Mouse (Mus musculus) limb, embryonic 10.5 days (tissue): Measurements from ENCODE around the gene Mast3. TPM values are rescaled to one million over a fixed set of nuclear protein-coding genes. Genes with fewer than 3 reads are reported as not detected.

Experiments used
- DNase-seq: peaks from one replicate; pipeline ENCODE4 v3.0.0-alpha.2; 2017; ENCODE audit warnings: low spot score
- H3K27ac ChIP-seq: fragments of 300-500 bp; sonication (generic); 2 replicates; pipeline ENCODE4 v1.5.1; 2016; ENCODE audit warnings: mild to moderate bottlenecking
- H3K27me3 ChIP-seq: fragments of 300-500 bp; sonication (generic); 2 replicates; pipeline ENCODE4 v1.6.1; 2016; ENCODE audit warnings: low read depth, mild to moderate bottlenecking; ENCODE audit not compliant: poor library complexity, severe bottlenecking
- H3K36me3 ChIP-seq: fragments of 300-500 bp; sonication (generic); 2 replicates; pipeline ENCODE4 v1.6.1; 2016; ENCODE audit warnings: mild to moderate bottlenecking, moderate library complexity
- H3K4me1 ChIP-seq: fragments of 300-500 bp; sonication (generic); 2 replicates; pipeline ENCODE4 v1.6.1; 2016
- H3K4me3 ChIP-seq: fragments of 300-500 bp; sonication (generic); 2 replicates; pipeline ENCODE4 v1.5.1; 2016; ENCODE audit warnings: mild to moderate bottlenecking, moderate library complexity
- H3K9me3 ChIP-seq: fragments of 300-500 bp; sonication (generic); replicated peaks from 2 replicates; pipeline ENCODE4 v1.6.1; 2016; ENCODE audit warnings: mild to moderate bottlenecking
- WGBS: fragments of 180-500 bp; shearing (Covaris S2); methylation state at CpG from one replicate; pipeline ENCODE4 v1.1.7; 2016; 5-methylcytosine and 5-hydroxymethylcytosine counted together
- polyA plus RNA-seq: library from polyadenylated mRNA; unstranded; fragments of >200 nt; fragmentation: Nextera tagmentation; extraction: Ambion mirVana; gene quantifications from 2 replicates; pipeline ENCODE4 v1.2.1, GENCODE M21; 2016

Mast3 gene
- polyA plus RNA-seq, 1 experiment from 2014 or later: 17.1 TPM

DNA sequence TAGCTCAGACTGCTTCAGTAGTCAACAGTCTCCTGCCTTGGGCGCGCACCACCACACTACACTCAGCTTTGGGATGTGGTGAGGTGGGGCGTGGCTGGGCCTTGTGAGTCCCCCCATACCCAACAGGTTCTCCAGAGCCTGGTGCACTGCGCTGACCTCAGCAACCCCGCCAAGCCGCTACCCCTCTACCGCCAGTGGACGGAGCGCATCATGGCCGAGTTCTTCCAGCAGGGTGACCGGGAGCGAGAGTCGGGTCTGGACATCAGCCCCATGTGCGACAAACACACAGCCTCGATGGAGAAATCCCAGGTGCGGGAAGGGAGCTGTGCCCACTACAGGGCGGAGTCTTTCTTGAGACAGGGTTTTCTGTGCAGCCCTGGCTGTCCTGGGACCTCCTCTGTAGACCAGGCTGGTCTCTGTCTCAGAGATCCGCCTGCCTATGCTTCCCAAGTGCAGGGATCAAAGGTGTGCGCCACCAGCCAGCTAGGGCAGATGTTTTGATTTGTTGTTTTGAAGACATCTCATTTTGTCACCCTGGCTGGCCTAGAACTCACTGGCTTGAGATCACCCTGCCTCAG is 55.7 kb downstream of the Mast3 start:
- Histone ChIP-seq H3K9me3 (no peaks in the 10 kb centered on the region), H3K27me3 (peaks cover 60% of the 10 kb centered on the region), H3K4me3 (no peak overlapping the region), H3K27ac (no peak overlapping the region), H3K36me3 (no peaks in the 10 kb centered on the region), H3K4me1 (peaks cover 24% of the 10 kb centered on the region)
- no peak for DNase-seq
- WGBS: 77% methylated on average over 19 of the region's 19 CpGs

DNA sequence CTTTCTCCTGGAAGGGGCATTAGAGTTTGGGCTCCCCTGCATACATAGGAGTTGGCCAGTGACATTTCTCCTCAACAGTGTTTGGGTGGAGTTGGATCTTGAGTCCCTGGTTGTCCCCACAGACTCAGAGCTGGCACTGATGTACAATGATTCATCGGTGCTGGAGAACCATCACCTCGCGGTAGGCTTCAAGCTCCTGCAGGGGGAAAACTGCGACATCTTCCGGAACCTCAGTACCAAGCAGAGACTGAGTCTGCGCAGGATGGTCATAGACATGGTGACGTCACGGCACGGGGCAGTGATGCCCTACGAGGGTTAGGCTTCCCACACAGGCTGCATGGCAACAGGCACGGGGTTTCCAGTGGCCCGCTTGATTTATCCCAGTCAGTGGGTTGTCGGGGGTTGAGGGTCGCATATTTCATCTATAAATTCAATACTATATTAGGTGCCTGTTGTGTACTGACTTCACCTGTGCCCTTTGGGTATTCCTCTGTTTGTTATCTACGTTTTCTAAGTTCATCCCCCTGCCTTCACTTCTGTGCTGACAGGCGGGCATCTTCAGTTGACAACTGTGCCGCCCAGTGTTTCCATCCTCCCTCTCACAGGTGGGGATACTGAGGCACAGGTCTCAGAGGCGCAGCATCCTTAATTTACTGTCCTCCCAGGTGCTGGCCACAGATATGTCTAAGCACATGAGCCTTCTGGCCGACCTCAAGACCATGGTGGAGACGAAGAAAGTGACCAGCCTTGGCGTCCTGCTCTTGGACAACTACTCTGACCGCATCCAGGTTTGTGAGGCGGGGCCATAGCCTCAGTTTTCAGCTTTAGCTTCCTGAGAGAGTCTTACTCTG is 56.4 kb downstream of the Mast3 start:
- H3K4me1 ChIP-seq: peaks cover 25% of the 10 kb centered on the region
- H3K9me3 ChIP-seq: no peaks in the 10 kb centered on the region
- H3K36me3 ChIP-seq: no peaks in the 10 kb centered on the region
- DNase-seq: no peak
- peaks cover 67% of the 10 kb centered on the region for H3K27me3 ChIP-seq
- H3K4me3 ChIP-seq: no peak overlapping the region
- H3K27ac ChIP-seq: no peak overlapping the region
- WGBS: 86% methylated on average over 23 of the region's 23 CpGs

DNA sequence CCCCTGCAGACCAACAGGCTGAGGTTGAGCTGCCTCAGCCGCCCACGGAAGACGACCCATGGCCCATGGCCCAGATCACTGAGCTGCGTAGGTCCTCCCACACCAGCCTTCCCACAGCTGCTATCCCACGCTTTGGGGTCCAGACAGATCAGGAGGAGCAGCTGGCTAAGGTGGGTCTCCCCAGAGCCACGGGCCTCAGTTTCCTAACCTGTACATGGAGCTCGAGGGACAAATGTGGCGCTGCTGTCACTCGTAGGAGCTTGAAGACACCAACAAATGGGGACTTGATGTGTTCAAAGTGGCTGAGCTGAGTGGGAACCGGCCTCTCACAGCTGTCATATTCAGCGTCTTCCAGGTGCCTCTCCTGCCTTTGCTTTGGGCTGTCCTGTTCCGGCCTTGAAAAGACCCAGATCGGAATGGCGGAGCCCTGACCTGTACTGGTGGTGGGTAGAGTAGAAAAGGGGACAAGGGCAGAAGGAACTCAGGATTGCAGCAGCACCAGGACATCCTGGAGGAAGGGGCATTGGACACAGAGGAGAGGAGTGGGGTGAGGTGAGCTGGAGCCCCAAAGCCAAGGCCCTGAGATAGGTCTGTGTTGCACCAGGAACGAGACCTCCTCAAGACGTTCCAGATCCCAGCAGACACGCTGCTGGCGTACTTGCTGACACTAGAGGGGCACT is 57.5 kb downstream of the Mast3 start:
- no peak for DNase-seq
- H3K4me1 ChIP-seq: peaks cover 25% of the 10 kb centered on the region
- H3K9me3 ChIP-seq: no peaks in the 10 kb centered on the region
- H3K36me3 ChIP-seq: no peaks in the 10 kb centered on the region
- H3K27me3 ChIP-seq: peaks cover 79% of the 10 kb centered on the region
- no peak overlapping the region for H3K4me3 ChIP-seq
- 87% methylated on average over 18 of the region's 18 CpGs for WGBS
- no peak overlapping the region for H3K27ac ChIP-seq

DNA sequence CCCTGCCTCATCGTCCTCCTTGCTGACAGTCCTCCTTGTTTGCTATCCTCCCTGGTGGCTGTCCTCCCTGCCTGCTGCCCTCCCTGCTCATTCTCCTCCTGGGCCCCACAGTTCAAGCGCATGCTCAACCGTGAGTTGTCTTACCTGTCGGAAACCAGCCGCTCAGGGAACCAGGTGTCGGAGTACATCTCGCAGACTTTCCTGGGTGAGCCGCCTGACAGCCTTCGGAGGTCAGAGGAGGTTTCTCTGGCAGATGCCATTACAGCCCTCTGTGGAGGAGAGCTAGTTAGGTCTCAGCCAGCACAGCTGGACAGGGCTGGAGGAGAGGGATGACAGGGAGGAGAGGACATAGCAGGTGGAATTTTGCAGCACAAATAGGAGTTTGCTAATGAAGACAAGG is 58.2 kb downstream of the Mast3 start:
- DNase-seq: no peak
- peaks cover 27% of the 10 kb centered on the region for H3K4me1 ChIP-seq
- H3K9me3 ChIP-seq: no peaks in the 10 kb centered on the region
- H3K27ac ChIP-seq: no peak overlapping the region
- WGBS: 68% methylated on average over 9 of the region's 9 CpGs
- H3K27me3 ChIP-seq: peaks cover 85% of the 10 kb centered on the region
- H3K4me3 ChIP-seq: no peak overlapping the region
- no peaks in the 10 kb centered on the region for H3K36me3 ChIP-seq

DNA sequence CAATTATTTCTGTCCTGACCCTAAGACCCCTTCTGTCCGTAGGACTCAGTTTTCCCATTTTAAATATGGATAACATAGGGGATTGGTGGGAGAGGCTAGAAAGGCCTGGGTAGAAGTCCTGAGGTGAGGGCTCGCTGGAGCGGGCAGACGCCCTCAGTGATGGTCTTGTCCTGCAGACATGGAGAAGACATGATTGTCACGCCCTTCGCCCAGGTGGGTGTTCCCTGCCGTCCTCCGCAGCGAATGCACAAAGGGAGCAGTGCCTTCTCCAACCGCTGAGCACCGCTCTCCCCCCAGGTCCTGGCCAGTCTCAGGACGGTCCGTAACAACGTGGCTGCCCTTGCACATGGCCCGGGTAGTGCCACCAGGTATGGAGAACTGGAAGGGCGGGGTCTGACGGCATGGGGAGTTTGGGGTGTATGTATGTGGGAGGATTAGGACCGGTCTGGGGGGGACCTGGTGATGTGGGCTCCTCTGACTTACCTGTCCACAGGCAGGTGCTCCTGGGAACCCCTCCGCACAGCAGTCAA is 59.1 kb downstream of the Mast3 start:
- 56% methylated on average over 19 of the region's 19 CpGs for WGBS
- Histone ChIP-seq H3K9me3 (no peaks in the 10 kb centered on the region), H3K36me3 (no peaks in the 10 kb centered on the region), H3K27ac (no peak overlapping the region), H3K4me1 (peaks cover 28% of the 10 kb centered on the region), H3K27me3 (peaks cover 95% of the 10 kb centered on the region), H3K4me3 (no peak overlapping the region)
- no peak for DNase-seq

DNA sequence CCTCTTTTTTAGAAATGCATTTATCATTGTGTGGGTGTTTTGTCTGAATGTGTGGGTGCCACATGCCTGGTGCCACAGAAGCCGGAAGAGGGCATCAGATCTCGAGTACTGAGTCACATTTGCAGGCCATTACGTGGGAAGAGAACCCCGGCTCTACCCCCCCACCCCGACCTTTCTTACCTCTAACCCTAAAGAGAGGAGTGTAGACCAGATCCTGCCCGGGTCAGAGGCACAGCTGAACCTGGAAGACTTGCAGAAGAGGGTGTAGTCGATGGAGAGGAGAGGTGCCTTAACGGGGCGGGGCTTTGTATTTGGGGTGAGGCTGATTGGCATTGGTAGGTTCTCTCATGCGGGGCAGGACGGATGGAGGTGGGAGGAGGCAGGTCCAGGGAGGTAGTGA is 60.0 kb downstream of the Mast3 start:
- no peaks in the 10 kb centered on the region for H3K36me3 ChIP-seq
- DNase-seq: no peak
- WGBS: 52% methylated on average over 11 of the region's 11 CpGs

DNA sequence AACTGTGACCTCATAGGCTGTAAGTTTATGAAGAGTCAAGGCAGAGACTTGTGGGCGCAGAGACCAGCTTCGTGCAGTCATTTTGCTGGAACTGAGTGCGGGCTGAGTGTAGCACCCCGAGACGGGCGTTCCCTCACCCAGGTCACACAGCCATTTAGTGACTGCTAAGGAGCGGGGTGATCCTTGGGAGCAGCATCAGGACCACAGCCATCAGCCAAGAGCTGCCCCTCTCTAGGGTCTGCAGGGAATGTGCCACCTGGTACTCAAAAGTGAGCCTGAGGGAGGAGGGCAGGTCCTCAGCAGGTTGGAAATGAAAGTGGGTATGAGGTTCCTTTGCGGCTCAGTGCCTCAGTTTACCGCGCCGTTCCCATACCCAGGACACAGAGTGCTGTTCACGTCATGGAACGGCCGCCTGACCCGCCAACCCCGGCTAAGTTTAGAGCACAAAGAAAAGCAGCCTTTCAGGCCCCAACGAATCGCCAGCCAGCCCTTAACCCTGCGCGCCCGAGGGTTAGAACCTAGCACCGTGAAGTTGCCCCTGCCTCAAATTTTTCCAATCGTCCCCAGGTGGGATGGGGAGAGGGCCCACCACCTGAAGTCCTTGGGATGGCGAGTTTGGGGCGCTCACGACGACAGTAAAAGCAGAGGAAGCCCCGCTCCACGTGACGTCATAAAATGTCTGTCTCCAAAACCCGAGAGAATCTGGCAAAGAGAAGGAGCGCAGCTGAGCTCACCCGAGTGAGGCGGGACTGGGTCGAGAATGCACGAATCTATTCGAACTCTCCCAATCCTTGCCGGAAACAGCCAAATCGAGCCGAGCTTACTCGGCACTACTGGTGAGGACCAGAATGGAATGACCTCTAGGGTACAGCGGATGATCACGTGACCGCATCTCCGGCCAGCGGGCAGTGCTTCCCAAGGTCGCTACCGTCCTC is 60.9 kb downstream of the Mast3 start:
- H3K36me3 ChIP-seq: no peaks in the 10 kb centered on the region
- peak overlapping the region; percentile 43 for H3K4me3 ChIP-seq
- H3K27me3 ChIP-seq: peaks cover 91% of the 10 kb centered on the region
- WGBS: 5% methylated on average over 48 of the region's 48 CpGs
- H3K9me3 ChIP-seq: no peaks in the 10 kb centered on the region
- DNase-seq: peak; percentile 58
- peaks cover 28% of the 10 kb centered on the region for H3K4me1 ChIP-seq
- H3K27ac ChIP-seq: peak overlapping the region; percentile 46; the same call in 1 of the 2 replicates

More for the DNA sequence above, 60.0 kb downstream of the Mast3 start:
- H3K4me1 ChIP-seq: peaks cover 28% of the 10 kb centered on the region
- peaks cover 100% of the 10 kb centered on the region for H3K27me3 ChIP-seq
- no peak overlapping the region for H3K4me3 ChIP-seq
- H3K27ac ChIP-seq: no peak overlapping the region
- H3K9me3 ChIP-seq: no peaks in the 10 kb centered on the region

DNA sequence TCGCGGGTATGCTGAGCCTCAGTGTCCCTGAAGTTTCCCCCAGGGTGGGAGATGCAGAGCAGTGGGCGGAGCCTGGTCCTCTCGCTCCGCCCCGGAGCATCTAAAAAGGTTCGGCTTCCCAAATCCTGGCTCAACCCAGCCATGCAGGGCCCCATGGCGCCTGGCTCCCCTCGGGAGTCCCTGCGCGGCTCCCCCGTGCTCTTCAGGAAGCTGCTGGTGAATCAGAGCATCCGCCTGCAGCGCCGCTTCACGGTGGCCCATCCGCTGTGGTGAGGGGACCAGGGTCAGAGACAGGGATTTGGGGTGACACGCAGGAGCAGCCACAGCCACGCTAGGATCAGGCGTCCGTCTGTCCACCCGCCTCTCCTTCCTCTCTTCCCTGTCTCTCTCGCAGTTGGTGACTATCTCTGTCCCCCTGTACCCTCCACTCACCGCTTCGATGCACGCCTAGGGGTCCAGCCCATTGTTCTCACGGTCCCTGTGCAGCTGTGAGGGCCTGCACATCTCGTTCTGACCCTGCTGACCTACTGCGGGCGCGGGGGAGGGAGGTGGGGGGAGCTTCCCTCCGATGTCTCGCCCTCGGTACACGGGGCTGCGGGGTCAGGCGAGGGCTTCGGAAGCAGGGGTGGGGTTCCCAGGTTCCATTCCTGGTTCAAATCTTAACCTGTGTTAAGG is 61.7 kb downstream of the Mast3 start:
- Histone ChIP-seq H3K4me1 (peaks cover 28% of the 10 kb centered on the region), H3K27ac (peak overlapping the region; percentile 46), H3K4me3 (peak overlapping the region; percentile 43), H3K36me3 (no peaks in the 10 kb centered on the region), H3K27me3 (peaks cover 86% of the 10 kb centered on the region), H3K9me3 (no peaks in the 10 kb centered on the region)
- WGBS: 3% methylated on average over 38 of the region's 38 CpGs
- no peak for DNase-seq

DNA sequence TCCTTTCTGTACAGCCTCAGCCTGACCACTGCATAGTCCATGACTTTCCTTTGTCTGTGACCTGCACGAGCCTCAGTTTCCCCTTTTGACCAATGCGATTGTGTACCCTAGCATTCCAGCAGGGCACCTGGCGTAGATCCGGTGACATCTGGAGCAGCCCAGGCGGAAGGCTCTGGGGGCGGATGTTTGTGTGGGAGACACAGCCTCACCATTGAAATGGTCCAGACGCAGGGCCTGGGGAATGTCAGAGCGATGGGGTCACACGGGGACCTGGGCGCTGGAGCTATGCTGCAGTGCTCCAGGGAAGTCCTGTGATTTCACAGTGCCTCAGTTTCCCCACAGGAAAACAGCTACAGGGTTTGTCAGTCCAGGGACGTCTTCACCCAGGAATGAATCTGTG is 62.7 kb downstream of the Mast3 start:
- H3K4me3 ChIP-seq: no peak overlapping the region
- 48% methylated on average over 11 of the region's 11 CpGs for WGBS
- no peak for DNase-seq
- no peaks in the 10 kb centered on the region for H3K36me3 ChIP-seq
- H3K4me1 ChIP-seq: peaks cover 28% of the 10 kb centered on the region
- no peak overlapping the region for H3K27ac ChIP-seq
- peaks cover 86% of the 10 kb centered on the region for H3K27me3 ChIP-seq
- no peaks in the 10 kb centered on the region for H3K9me3 ChIP-seq

DNA sequence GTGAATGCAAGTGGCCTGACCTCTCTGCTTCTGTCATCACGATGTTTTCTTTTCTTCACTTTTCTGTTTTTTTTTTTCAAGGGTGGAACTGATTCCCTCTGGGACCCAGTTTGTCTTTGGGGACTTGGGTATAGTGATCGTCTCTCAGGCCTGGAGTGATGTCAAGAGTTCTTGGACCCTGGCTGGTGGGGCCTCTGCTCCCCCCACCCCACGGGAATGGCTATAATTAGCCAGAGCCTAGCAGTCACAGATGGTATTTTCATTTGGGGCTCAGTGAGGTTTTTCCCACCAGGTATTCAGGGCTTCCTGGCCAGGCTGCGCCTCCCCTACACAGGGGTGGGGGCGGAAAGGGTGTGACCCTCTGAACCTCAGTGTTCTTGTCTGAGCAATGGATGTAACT is 63.2 kb downstream of the Mast3 start:
- H3K27me3 ChIP-seq: peaks cover 84% of the 10 kb centered on the region
- H3K4me1 ChIP-seq: peaks cover 28% of the 10 kb centered on the region
- no peak overlapping the region for H3K4me3 ChIP-seq
- no peak overlapping the region for H3K27ac ChIP-seq
- H3K36me3 ChIP-seq: no peaks in the 10 kb centered on the region
- no peak for DNase-seq
- 68% methylated on average over 5 of the region's 5 CpGs for WGBS
- no peaks in the 10 kb centered on the region for H3K9me3 ChIP-seq

DNA sequence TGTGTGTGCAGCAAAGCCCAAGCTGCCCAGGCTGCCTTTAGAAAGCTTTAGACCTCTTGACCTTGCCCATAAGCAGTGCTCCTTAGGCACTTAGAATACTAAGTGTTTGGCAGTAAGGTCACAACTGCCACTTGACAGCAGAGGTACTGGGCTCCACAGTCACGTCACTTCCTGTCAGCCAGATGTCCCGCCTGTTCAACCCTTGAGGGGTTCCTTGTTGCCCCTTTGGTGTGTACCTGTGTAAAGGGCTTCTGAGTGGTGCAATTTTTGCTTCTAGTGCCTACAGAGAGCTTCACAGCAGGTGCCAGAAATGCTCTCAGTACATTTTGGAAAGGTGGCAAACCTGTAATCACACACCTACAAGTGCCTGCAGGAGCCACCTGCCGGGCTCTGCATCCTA is 66.6 kb downstream of the Mast3 start:
- peaks cover 51% of the 10 kb centered on the region for H3K27me3 ChIP-seq
- no peak for DNase-seq
- WGBS: 61% methylated on average over 3 of the region's 3 CpGs
- H3K9me3 ChIP-seq: no peaks in the 10 kb centered on the region
- H3K4me1 ChIP-seq: peaks cover 16% of the 10 kb centered on the region
- no peak overlapping the region for H3K4me3 ChIP-seq
- H3K36me3 ChIP-seq: no peaks in the 10 kb centered on the region
- H3K27ac ChIP-seq: no peak overlapping the region

DNA sequence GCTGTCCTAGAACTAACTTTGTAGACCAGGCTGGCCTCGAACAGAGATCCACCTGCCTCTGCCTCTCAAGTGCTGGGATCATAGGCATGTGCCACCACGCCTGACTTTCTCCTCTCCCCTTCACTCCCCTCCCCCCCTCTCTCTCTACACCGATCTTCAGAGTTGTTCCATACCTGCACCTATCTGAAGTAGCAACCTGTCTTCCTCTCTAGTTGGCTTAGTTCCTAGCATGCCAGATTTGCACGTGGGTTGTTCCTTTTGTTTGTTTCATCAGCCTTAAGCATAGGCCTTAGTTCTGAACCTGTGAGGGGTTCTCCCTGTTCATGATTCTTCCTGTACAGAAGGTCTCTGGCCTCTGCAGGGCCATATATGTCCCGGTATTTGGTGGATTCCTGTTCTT is 67.1 kb downstream of the Mast3 start:
- 67% methylated on average over 5 of the region's 5 CpGs for WGBS
- Histone ChIP-seq H3K4me3 (no peak overlapping the region), H3K4me1 (peaks cover 10% of the 10 kb centered on the region), H3K36me3 (no peaks in the 10 kb centered on the region), H3K9me3 (no peaks in the 10 kb centered on the region), H3K27me3 (peaks cover 51% of the 10 kb centered on the region), H3K27ac (no peak overlapping the region)
- no peak for DNase-seq
